Mouse (Mus musculus) spleen, embryonic (tissue): ENCODE results near the gene Cdca5.
"Not testable (repeated sequence)": the region's sequence is repeated elsewhere in the genome, so short reads cannot be mapped to it uniquely, and the experiment has no call there.

Experiments
- CTCF ChIA-PET: fragments of 350-600 bp; sonication (Branson Sonifier 250); formaldehyde crosslinking; loops from one replicate; lab custom pipeline; 2022; lab: Charles Lee

Cdca5 gene

DNA sequence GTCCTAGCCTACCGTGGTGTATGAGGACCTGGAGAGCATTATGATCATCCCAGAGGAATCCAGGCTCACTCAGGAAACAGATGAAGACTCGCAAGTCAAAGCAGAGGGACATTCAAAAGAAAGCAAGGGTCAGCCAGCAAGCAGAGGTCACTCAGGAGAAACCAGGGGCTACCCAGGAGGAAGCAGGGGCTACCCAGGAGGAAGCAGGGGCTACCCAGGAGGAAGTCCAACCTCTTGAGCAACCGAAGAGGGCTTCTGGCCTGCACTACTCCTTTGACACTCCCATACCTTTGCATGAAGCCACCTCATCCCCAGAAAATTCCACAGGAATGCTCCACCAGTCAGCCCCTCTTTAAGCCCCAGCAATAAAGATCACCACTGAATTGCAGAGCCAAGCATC is 13.1 kb downstream of the Cdca5 start:
- CTCF ChIA-PET: interaction anchor here (0.6 to 0.7 kb wide), 3 partner anchors 11 to 32 kb away, joined by 3 to 14 read pairs (median 7); no protein-coding TSS in a partner anchor

- CTCF ChIA-PET: no interaction called here
Observed at GRCm38 (mm10) chr19:6101186-6101585, 16.4 kb downstream of the Cdca5 start.

- CTCF ChIA-PET: no interaction called here
Observed at GRCm38 (mm10) chr19:6102169-6102853, 17.5 kb downstream of the Cdca5 start.

DNA sequence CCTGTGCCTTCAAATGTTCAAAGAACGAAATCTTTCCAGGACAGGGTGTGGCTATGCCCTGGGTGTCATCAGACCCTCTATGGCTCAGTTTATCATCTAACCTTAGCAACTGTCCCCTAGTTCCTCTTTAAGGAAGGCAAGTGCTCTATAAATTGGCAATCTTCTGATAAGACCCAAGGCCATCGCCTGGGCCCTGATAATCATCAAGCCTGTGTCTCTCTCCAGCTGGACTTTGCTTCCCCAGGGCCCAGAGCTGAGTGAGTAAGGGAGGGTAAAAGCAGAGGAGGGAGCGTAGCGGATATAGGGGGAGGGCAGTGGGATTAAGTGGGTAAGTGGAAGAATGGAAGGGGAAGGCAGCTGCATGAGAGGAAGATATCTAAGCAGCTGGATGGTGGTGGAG is 19.7 kb downstream of the Cdca5 start:
- CTCF ChIA-PET: no interaction called here

GRCm38 (mm10) chr19:6105586-6105985 is 20.8 kb downstream of the Cdca5 start, which contains the start of gene Naaladl1:
TSS of gene Naaladl1 (plus strand) at chr19:6105782.
- CTCF ChIA-PET: no interaction called here

DNA sequence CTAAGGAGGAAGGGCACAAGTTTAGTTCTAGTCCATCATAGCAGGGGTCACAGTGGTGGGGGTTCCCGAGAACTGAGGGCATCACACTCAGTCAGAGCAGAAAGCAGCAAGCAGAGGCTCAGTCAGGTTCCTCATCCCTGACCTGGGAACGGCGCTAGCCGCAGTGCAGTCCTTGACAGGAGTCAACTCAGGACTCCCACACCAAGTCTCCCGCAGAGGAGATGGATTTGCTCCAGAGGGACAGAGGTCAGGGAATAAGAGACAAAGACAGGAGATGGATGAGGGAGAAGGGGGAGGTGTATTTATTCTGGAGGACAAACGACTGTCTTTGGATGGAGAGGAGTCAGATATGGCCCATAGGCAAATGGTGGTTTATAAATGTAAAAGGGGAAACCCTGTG is 28.3 kb downstream of the Cdca5 start:
- CTCF ChIA-PET: no interaction called here

GRCm38 (mm10) chr19:6116113-6116850 is 31.5 kb downstream of the Cdca5 start:
- CTCF ChIA-PET: interaction anchor here (0.6 kb wide), 1 partner anchor 606 kb away, joined by 5 read pairs; no protein-coding TSS in a partner anchor

GRCm38 (mm10) chr19:6117346-6117985 is 32.7 kb downstream of the Cdca5 start:
- CTCF ChIA-PET: no interaction called here

GRCm38 (mm10) chr19:6117986-6118676 is 33.3 kb downstream of the Cdca5 start, which contains the start of gene Sac3d1:
TSS of gene Sac3d1 (minus strand) at chr19:6118650.
- CTCF ChIA-PET: no interaction called here

DNA sequence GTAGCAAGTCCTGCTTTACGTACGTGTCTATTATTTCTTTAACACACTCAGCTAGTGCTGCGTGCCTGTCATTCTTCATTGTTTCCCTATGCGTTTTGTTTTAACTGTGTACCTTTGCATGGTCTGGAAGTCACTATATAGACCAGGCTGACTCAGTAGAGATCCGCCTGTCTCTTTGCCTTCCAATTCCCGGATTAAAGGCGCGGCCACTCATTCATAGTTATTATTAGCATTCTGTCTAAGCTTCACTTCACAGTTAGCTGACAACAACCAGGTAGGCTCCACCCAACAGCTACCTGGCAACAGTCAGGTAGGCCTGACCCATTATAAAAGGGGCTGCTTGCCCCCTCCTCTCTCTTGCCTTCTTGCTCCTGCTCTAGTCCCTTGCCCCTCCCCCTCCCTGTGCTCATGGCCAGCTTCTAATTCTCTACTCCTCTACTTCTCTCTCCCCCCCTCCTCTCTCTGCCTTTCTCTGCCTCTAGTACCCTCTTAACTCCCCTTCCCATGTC is 33.9 kb downstream of the Cdca5 start:
- CTCF ChIA-PET: interaction anchor here (0.6 kb wide), 1 partner anchor 9 kb away, joined by 6 read pairs; no protein-coding TSS in a partner anchor

GRCm38 (mm10) chr19:6121761-6122160 is 37.0 kb downstream of the Cdca5 start:
- CTCF ChIA-PET: no interaction called here

GRCm38 (mm10) chr19:6123330-6123729 is 38.5 kb downstream of the Cdca5 start:
- CTCF ChIA-PET: interaction anchor here (0.6 kb wide), 1 partner anchor 11 kb away, joined by 3 read pairs; no protein-coding TSS in a partner anchor

- CTCF ChIA-PET: interaction anchor here (0.6 to 0.7 kb wide), 3 partner anchors 64 to 1141 kb away, joined by 5 to 6 read pairs (median 5); no protein-coding TSS in a partner anchor
Observed at GRCm38 (mm10) chr19:6124898-6125297, 40.1 kb downstream of the Cdca5 start.

DNA sequence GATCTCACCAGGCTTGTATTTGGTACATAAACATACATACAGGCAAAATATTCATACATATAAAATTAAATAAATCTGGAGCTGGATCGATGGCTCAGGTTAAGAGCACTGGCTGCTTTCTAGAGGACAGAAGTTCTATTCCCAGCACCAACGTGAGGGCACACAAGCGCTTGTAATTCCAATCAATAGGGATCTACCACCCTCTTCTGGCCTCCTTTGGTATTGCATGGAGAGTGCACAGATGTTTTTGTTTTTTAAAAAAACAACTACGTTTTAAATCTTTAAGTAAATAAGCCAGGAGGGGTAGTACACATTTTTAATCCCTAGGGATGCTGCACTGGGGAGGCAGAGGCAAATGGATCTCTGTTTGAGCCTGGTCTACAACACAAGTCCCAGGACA is 41.5 kb downstream of the Cdca5 start:
- CTCF ChIA-PET: no interaction called here

DNA sequence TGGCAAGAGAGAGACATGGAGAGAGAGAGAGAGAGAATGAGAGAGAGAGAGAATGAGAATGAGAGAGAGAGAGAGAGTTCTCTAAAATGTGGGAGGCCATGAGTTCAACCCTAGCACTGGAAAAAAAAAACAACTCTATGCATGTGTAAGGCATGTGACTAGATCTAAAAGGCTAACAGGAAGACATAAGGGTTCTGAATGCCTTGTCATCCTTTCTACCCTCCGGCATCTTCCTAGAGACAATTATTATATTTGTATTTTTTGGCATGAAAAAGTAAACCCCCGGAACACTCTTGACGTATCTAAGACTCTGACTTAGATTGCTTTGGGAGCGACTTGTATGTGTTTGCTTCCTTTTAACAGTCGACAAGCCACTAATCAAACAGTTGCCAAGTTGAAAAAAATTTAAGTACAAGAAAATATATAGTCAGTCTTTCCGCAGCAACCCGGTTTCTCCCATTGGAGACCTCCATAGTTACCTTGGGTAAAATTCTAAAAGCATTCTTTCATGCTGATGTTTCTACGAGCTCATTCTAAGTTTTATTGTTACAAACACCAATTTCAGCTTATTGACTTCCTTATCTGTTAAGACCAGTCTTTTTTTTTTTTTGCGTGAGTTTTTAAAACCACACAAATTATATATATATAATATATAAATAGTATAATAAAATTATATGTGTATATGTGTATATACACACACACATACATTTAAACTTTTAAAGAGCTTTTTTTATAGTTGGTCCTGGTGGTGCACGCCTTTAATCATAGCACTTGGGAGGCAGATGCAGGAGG is 42.2 kb downstream of the Cdca5 start:
- CTCF ChIA-PET: interaction anchor here (0.6 to 1.2 kb wide), 3 partner anchors 8 to 162 kb away, joined by 3 to 8 read pairs (median 6); partner anchors contain the start of genes Cdca5 and Zfpl1

GRCm38 (mm10) chr19:6127760-6128341 is 43.1 kb downstream of the Cdca5 start, which contains the start of gene Snx15:
TSS of gene Snx15 (minus strand) at chr19:6128304.
- CTCF ChIA-PET: interaction anchor here (0.6 to 1.2 kb wide), 6 partner anchors 9 to 1702 kb away, joined by 3 to 8 read pairs (median 3); partner anchors contain the start of genes Cd248, Cdca5 and Zfpl1

DNA sequence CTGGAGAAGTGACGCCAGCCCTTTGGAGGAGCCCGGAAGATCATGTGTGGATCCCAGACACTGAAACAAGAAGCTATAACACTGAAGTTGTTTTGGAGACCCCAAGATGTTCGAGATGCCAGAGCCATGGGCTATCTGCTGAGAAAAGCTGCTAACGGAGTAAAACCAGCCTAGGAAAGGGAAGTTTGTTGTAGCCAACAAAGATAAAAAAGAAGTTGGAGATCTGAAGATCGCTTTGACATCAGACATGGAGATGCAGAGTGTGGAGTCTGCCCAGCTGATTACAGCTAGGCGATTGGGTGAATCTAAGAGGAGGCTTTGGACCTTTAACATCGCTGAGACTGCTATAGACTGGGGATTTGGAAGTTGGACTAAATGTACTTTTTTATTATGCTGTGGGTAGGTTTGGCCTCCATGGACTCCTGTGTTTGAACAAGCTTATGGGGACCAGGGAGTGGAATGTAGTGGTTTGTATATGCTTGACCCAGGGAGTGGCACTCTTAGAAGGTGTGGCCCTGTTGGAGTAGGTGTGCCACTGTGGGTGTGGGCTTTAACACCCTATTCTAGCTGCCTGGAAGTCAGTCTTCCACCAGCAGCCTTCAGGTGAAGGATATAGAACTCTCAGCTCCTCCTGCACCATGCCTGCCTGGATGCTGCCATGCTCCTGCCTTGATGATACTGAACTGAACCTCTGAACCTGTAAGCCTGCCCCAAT is 45.8 kb downstream of the Cdca5 start:
- CTCF ChIA-PET: not testable (repeated sequence)

GRCm38 (mm10) chr19:6132171-6132827 is 47.5 kb downstream of the Cdca5 start:
- CTCF ChIA-PET: no interaction called here
